Mouse (Mus musculus) stomach, embryonic 14.5 days (tissue): ENCODE measurements around the gene Grik4. TPM values are rescaled to one million over a fixed set of nuclear protein-coding genes. Genes with fewer than 3 reads are reported as not detected.

Experiments
- ATAC-seq: fragments of 200-750 bp; cut with Nextera tagmentation; 2 replicates; pipeline ENCODE4 v1.8.0; 2017; ENCODE audit warnings: low read depth, moderate TSS enrichment; ENCODE audit not compliant: insufficient number of reproducible peaks, insufficient read depth, low FRiP score
- H3K27ac ChIP-seq: fragments of 300-500 bp; sonication (generic); 2 replicates; pipeline ENCODE4 v1.5.1; 2014; ENCODE audit warnings: mild to moderate bottlenecking, low read length, moderate library complexity, mixed read lengths
- H3K27me3 ChIP-seq: fragments of 300-500 bp; sonication (generic); 2 replicates; pipeline ENCODE4 v1.6.1; 2014; ENCODE audit warnings: low read length, control low read depth, mixed read lengths; ENCODE audit not compliant: control insufficient read depth, insufficient read depth
- H3K36me3 ChIP-seq: fragments of 300-500 bp; sonication (generic); 2 replicates; pipeline ENCODE4 v1.6.1; 2014; ENCODE audit warnings: mild to moderate bottlenecking, control low read depth, low read length, moderate library complexity, mixed read lengths; ENCODE audit not compliant: control insufficient read depth, insufficient read depth
- H3K4me1 ChIP-seq: fragments of 300-500 bp; sonication (generic); 2 replicates; pipeline ENCODE4 v1.6.1; 2014; ENCODE audit warnings: low read length, control low read depth, mixed read lengths; ENCODE audit not compliant: control insufficient read depth, insufficient read depth
- H3K4me2 ChIP-seq: fragments of 300-500 bp; sonication (generic); replicated peaks from 2 replicates; pipeline ENCODE4 v1.6.1; 2014; ENCODE audit warnings: low read depth, low read length, control low read depth
- H3K4me3 ChIP-seq: fragments of 300-500 bp; sonication (generic); 2 replicates; pipeline ENCODE4 v1.5.1; 2014; ENCODE audit warnings: low read depth, low read length, control low read depth
- H3K9ac ChIP-seq: fragments of 300-500 bp; sonication (generic); replicated peaks from 2 replicates; pipeline ENCODE4 v1.6.1; 2014; ENCODE audit warnings: low read depth, mild to moderate bottlenecking, control low read depth, low read length, moderate library complexity, mixed read lengths
- H3K9me3 ChIP-seq: fragments of 300-500 bp; sonication (generic); 2 replicates; pipeline ENCODE4 v1.6.1; 2016; ENCODE audit warnings: low read depth, low read length, control low read depth; ENCODE audit not compliant: control insufficient read depth
- WGBS: fragments of 180-500 bp; shearing (Covaris S2); extraction: QIAGEN DNeasy Blood & Tissue Kit; methylation state at CpG from one replicate; pipeline ENCODE4 v1.1.7; 2014; 5-methylcytosine and 5-hydroxymethylcytosine counted together
- polyA plus RNA-seq: library from polyadenylated mRNA; unstranded; fragments of >200 nt; fragmentation: Nextera tagmentation; extraction: Ambion mirVana; gene quantifications from 2 replicates; pipeline ENCODE4 v1.2.1, GENCODE M21; 2014

Grik4 gene
- polyA plus RNA-seq, 1 experiment from 2014 or later = 1.4 TPM

GRCm38 (mm10) chr9:42861711-42862110 lies 82.6 kb downstream of the Grik4 start:
- ATAC-seq = no peak
- H3K36me3 ChIP-seq = no peaks in the 10 kb centered on the region
- WGBS = 69% methylated on average over 6 of the region's 6 CpGs

GRCm38 (mm10) chr9:42861238-42861637 lies 83.1 kb downstream of the Grik4 start:
- Histone ChIP-seq H3K4me1 (peaks cover 17% of the 10 kb centered on the region), H3K27me3 (no peaks in the 10 kb centered on the region), H3K36me3 (no peaks in the 10 kb centered on the region), H3K4me3 (no peak overlapping the region), H3K4me2 (no peak overlapping the region), H3K27ac (no peak overlapping the region), H3K9me3 (no peaks in the 10 kb centered on the region), H3K9ac (no peak overlapping the region)
- no peak for ATAC-seq
- WGBS = 56% methylated on average over 11 of the region's 11 CpGs

More at GRCm38 (mm10) chr9:42861711-42862110, 82.6 kb downstream of the Grik4 start:
- Histone ChIP-seq H3K27ac (no peak overlapping the region), H3K9me3 (no peaks in the 10 kb centered on the region), H3K4me3 (no peak overlapping the region), H3K4me1 (peaks cover 17% of the 10 kb centered on the region), H3K4me2 (no peak overlapping the region), H3K9ac (no peak overlapping the region), H3K27me3 (no peaks in the 10 kb centered on the region)

- H3K4me2 ChIP-seq = no peak overlapping the region
- ATAC-seq = no peak
- H3K4me3 ChIP-seq = no peak overlapping the region
- H3K9me3 ChIP-seq = no peaks in the 10 kb centered on the region
- no peaks in the 10 kb centered on the region for H3K27me3 ChIP-seq
- peaks cover 7% of the 10 kb centered on the region for H3K4me1 ChIP-seq
- no peak overlapping the region for H3K27ac ChIP-seq
- WGBS = 66% methylated on average over 10 of the region's 10 CpGs
- no peaks in the 10 kb centered on the region for H3K36me3 ChIP-seq
- H3K9ac ChIP-seq = no peak overlapping the region
These were observed 84.1 kb downstream of the Grik4 start for GRCm38 (mm10) chr9:42859959-42860794.

- H3K27me3 ChIP-seq = no peaks in the 10 kb centered on the region
- H3K4me2 ChIP-seq = no peak overlapping the region
- H3K4me1 ChIP-seq = peaks cover 6% of the 10 kb centered on the region; the same call in 1 of the 2 replicates
- no peaks in the 10 kb centered on the region for H3K9me3 ChIP-seq
- no peak overlapping the region for H3K27ac ChIP-seq
- H3K9ac ChIP-seq = no peak overlapping the region
- no peak overlapping the region for H3K4me3 ChIP-seq
- H3K36me3 ChIP-seq = no peaks in the 10 kb centered on the region
- ATAC-seq = no peak
- 73% methylated on average over 4 of the region's 4 CpGs for WGBS
These were observed 85.1 kb downstream of the Grik4 start for GRCm38 (mm10) chr9:42858998-42859690.

- H3K27ac ChIP-seq = no peak overlapping the region
- peaks cover 6% of the 10 kb centered on the region; the same call in 1 of the 2 replicates for H3K4me1 ChIP-seq
- H3K9me3 ChIP-seq = no peaks in the 10 kb centered on the region
- no peak for ATAC-seq
- no peak overlapping the region for H3K4me3 ChIP-seq
- WGBS = 62% methylated on average over 3 of the region's 3 CpGs
- no peaks in the 10 kb centered on the region for H3K36me3 ChIP-seq
- H3K4me2 ChIP-seq = no peak overlapping the region
- no peaks in the 10 kb centered on the region for H3K27me3 ChIP-seq
- H3K9ac ChIP-seq = no peak overlapping the region
These were observed 85.7 kb downstream of the Grik4 start for GRCm38 (mm10) chr9:42858576-42858975.

GRCm38 (mm10) chr9:42857756-42858155 lies 86.5 kb downstream of the Grik4 start:
- Histone ChIP-seq H3K27ac (no peak overlapping the region), H3K9me3 (no peaks in the 10 kb centered on the region), H3K4me1 (peaks cover 6% of the 10 kb centered on the region; the same call in 1 of the 2 replicates), H3K36me3 (no peaks in the 10 kb centered on the region), H3K4me2 (no peak overlapping the region), H3K9ac (no peak overlapping the region), H3K27me3 (no peaks in the 10 kb centered on the region), H3K4me3 (no peak overlapping the region)
- no peak for ATAC-seq
- WGBS = 65% methylated on average over 3 of the region's 3 CpGs

GRCm38 (mm10) chr9:42853077-42853476 lies 91.2 kb downstream of the Grik4 start:
- no peak overlapping the region for H3K9ac ChIP-seq
- WGBS = 87% methylated on average over 3 of the region's 3 CpGs
- H3K4me1 ChIP-seq = no peaks in the 10 kb centered on the region
- no peak overlapping the region for H3K27ac ChIP-seq
- no peak for ATAC-seq
- no peak overlapping the region for H3K4me3 ChIP-seq
- H3K9me3 ChIP-seq = no peaks in the 10 kb centered on the region
- no peaks in the 10 kb centered on the region for H3K36me3 ChIP-seq
- H3K4me2 ChIP-seq = no peak overlapping the region
- H3K27me3 ChIP-seq = no peaks in the 10 kb centered on the region

GRCm38 (mm10) chr9:42850063-42850462 lies 94.2 kb downstream of the Grik4 start:
- 62% methylated on average over 6 of the region's 6 CpGs for WGBS
- no peak overlapping the region for H3K9ac ChIP-seq

More at GRCm38 (mm10) chr9:42850063-42850462, 94.2 kb downstream of the Grik4 start:
- Histone ChIP-seq H3K27me3 (no peaks in the 10 kb centered on the region), H3K4me3 (no peak overlapping the region), H3K4me1 (peaks cover 2% of the 10 kb centered on the region; the same call in 1 of the 2 replicates), H3K27ac (no peak overlapping the region), H3K4me2 (no peak overlapping the region), H3K36me3 (no peaks in the 10 kb centered on the region), H3K9me3 (no peaks in the 10 kb centered on the region)
- ATAC-seq = no peak
